ENCODE assay signal across 9 mouse cellular contexts in genomic region chr14:117895539-117895912, GRCm38 (mm10).
DNase-seq lines count a peak whose midpoint lies in the region; ATAC-seq lines count a peak whose summit lies in the region.
"Had no signal": no experiment of that assay in that cellular context is flagged by ENCODE, and none has a peak within 500 bp of the region (broad histone marks: within the 10 kb centered on the region; RNA-seq: fewer than 3 reads in every experiment).

No protein-coding gene starts in this region.

- 69% methylated on average over 16 of the region's 16 CpGs for WGBS in stomach, embryonic 16.5 days

- H3K27me3 ChIP-seq in stomach, embryonic 16.5 days (ENCODE audit: control insufficient read depth, insufficient read depth, low read length): no peaks in the 10 kb centered on the region
- H3K27me3 ChIP-seq: Patski had no signal

- DNase-seq in kidney, postnatal 14 days: peak; percentile 16
- DNase-seq in kidney, adult 11 months: no peak
- peak; percentile 64 to 76 for DNase-seq in frontal cortex, postnatal 36 days (ENCODE audit: low spot score in 2 of 2)
- peak; percentile 64 to 71 for DNase-seq in left cerebral cortex, postnatal 36 days (ENCODE audit: low spot score in 2 of 2)
- DNase-seq in thymus, postnatal 36 days: no peak
- DNase-seq in thymus, adult 18-20 months: no peak

- H3K4me3 ChIP-seq in stomach, embryonic 16.5 days (replicated peaks; ENCODE audit: low read length): no peak overlapping the region

- no peaks in the 10 kb centered on the region for H3K9me3 ChIP-seq in stomach, embryonic 16.5 days (replicated peaks; ENCODE audit: control insufficient read depth, low read length)

- intact Hi-C loops in left cerebral cortex, postnatal 36 days (cut with DNase I): no loop called here

- H3K4me2 ChIP-seq in stomach, embryonic 16.5 days (ENCODE audit: low read depth, low read length): no peak overlapping the region

- peak overlapping the region; percentile 43; the same call in 1 of the 2 replicates for H3K27ac ChIP-seq in stomach, embryonic 16.5 days (ENCODE audit: low read length)

- no peaks in the 10 kb centered on the region for H3K36me3 ChIP-seq in stomach, embryonic 16.5 days (ENCODE audit: control insufficient read depth, insufficient read depth, low read length)

- no peaks in the 10 kb centered on the region for H3K4me1 ChIP-seq in stomach, embryonic 16.5 days (ENCODE audit: control insufficient read depth, insufficient read depth, low read length)

- no peak overlapping the region for H3K9ac ChIP-seq in stomach, embryonic 16.5 days (ENCODE audit: low read length)

- no peak for ATAC-seq in stomach, embryonic 16.5 days (ENCODE audit: insufficient read depth, low FRiP score)
- no peak for ATAC-seq in granulocyte monocyte progenitor cell, adult 5-6 weeks (replicated peaks; ENCODE audit: poor library complexity, severe bottlenecking)
- ATAC-seq: Patski had no signal

Comparison
In these comparisons a context has a peak if more than half of its experiments do, and no peak if none do; other contexts are left out.
1. DNase-seq: peak in kidney, postnatal 14 days (single experiment), frontal cortex, postnatal 36 days (2 of 2) and left cerebral cortex, postnatal 36 days (2 of 2); none in kidney, adult 11 months (single experiment), thymus, postnatal 36 days (0 of 2) and thymus, adult 18-20 months (0 of 2).